Mouse (Mus musculus): ENCODE results near the gene Mlec. TPM values are rescaled to one million over a fixed set of nuclear protein-coding genes. Genes with fewer than 3 reads are reported as not detected.
"Not testable (repeated sequence)": the region's sequence is repeated elsewhere in the genome, so short reads cannot be mapped to it uniquely, and the experiment has no call there.

Mlec gene
- polyA plus RNA-seq, 1 experiment from 2014 or later: 56.4 TPM

DNA sequence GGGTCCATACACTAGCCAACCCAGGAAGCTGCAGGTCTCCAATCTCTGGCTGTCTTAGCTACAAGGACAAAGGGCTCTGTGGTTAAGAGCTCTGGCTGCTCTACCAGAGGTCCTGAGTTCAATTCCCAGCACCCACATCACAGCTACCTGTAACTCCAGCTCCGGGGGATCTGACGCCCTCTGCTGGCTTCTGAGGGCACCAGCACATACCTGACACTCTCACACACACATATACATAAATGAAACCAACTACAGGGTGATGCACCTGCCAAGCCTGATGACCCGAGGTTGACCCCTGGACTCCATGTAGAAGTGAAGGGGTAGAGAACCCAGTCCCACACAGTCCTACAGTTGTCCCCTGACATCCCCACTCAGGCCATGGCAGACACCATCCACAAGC is 41.6 kb downstream of the Mlec start:
- H3K27me3 ChIP-seq (ENCODE audit: control insufficient read depth, insufficient read depth, low read length): no peaks in the 10 kb centered on the region
- H3K4me3 ChIP-seq (ENCODE audit: low read depth, low read length): no peak overlapping the region
- H3K36me3 ChIP-seq (ENCODE audit: control insufficient read depth, insufficient read depth, low read length): no peaks in the 10 kb centered on the region; the same call in 1 of the 2 replicates
- WGBS: 82% methylated on average over 3 of the region's 3 CpGs
- no peak overlapping the region for H3K27ac ChIP-seq (ENCODE audit: low read depth, low read length)
- no peaks in the 10 kb centered on the region for H3K4me1 ChIP-seq (replicated peaks; ENCODE audit: control insufficient read depth, insufficient read depth, low read length)
- no peak for ATAC-seq (replicated peaks; ENCODE audit: low FRiP score)
- no peaks in the 10 kb centered on the region for H3K9me3 ChIP-seq (ENCODE audit: control insufficient read depth, low read length)
- no peak for DNase-seq (ENCODE audit: low spot score)
- H3K4me2 ChIP-seq (ENCODE audit: low read depth, low read length, severe bottlenecking): no peak overlapping the region
- H3K9ac ChIP-seq (ENCODE audit: low read length): no peak overlapping the region

DNA sequence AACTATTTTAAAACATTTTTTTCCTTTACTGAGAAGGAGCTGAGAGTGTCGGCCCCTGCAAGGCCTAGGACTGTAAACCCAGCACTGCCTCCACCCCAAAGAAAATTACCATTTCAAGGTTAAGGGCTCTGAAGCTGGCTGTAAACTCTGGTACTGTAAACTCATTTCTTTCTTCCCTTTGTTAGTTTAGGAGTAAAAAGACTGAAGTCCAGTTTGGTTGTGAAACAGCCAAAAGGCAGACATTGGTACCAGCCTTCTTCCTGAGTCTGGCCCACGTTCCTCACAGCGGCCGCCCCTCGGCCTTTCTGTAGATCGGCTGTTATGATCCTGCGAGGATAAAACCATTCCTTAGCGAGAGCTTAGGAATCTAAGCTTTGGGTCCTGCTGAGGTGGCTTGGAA is 43.5 kb downstream of the Mlec start:
- H3K4me3 ChIP-seq (ENCODE audit: low read depth, low read length): no peak overlapping the region
- 96% methylated on average over 8 of the region's 8 CpGs for WGBS
- DNase-seq (ENCODE audit: low spot score) (no peak), ATAC-seq (replicated peaks; ENCODE audit: low FRiP score) (no peak)
- H3K36me3 ChIP-seq (ENCODE audit: control insufficient read depth, insufficient read depth, low read length): no peaks in the 10 kb centered on the region; the same call in 1 of the 2 replicates
- no peak overlapping the region for H3K9ac ChIP-seq (ENCODE audit: low read length)
- no peak overlapping the region for H3K4me2 ChIP-seq (ENCODE audit: low read depth, low read length, severe bottlenecking)
- no peaks in the 10 kb centered on the region for H3K9me3 ChIP-seq (ENCODE audit: control insufficient read depth, low read length)
- no peaks in the 10 kb centered on the region for H3K27me3 ChIP-seq (ENCODE audit: control insufficient read depth, insufficient read depth, low read length)
- peaks cover 2% of the 10 kb centered on the region; the same call in 1 of the 2 replicates for H3K4me1 ChIP-seq (replicated peaks; ENCODE audit: control insufficient read depth, insufficient read depth, low read length)
- no peak overlapping the region for H3K27ac ChIP-seq (ENCODE audit: low read depth, low read length)

DNA sequence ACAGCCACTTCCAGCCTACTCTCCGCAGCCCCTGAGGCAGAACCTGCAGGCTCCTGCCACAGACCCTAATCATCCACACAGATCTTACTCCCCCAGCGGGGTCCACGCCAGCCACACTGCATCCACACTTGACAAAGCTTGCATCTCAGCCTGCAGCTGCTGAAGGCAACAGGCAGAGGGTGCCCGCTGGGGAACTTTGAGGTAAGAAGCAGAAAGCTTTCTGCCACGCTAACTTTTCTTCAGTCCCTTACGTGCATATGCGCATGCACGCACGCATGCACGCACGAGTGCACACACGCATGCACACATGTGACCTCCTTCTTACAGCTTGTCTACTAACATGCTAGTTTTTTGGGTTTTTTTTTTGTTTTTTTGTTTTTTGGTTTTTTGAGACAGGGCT is 44.7 kb downstream of the Mlec start:
- DNase-seq (ENCODE audit: low spot score): no peak
- Histone ChIP-seq H3K27me3 (ENCODE audit: control insufficient read depth, insufficient read depth, low read length) (no peaks in the 10 kb centered on the region), H3K27ac (ENCODE audit: low read depth, low read length) (no peak overlapping the region), H3K4me1 (replicated peaks; ENCODE audit: control insufficient read depth, insufficient read depth, low read length) (peaks cover 2% of the 10 kb centered on the region; the same call in 1 of the 2 replicates), H3K9ac (ENCODE audit: low read length) (no peak overlapping the region), H3K9me3 (ENCODE audit: control insufficient read depth, low read length) (no peaks in the 10 kb centered on the region), H3K4me3 (ENCODE audit: low read depth, low read length) (no peak overlapping the region), H3K36me3 (ENCODE audit: control insufficient read depth, insufficient read depth, low read length) (no peaks in the 10 kb centered on the region; the same call in 1 of the 2 replicates), H3K4me2 (ENCODE audit: low read depth, low read length, severe bottlenecking) (no peak overlapping the region)
- WGBS: 93% methylated on average over 12 of the region's 12 CpGs
- ATAC-seq (replicated peaks; ENCODE audit: low FRiP score): no peak

DNA sequence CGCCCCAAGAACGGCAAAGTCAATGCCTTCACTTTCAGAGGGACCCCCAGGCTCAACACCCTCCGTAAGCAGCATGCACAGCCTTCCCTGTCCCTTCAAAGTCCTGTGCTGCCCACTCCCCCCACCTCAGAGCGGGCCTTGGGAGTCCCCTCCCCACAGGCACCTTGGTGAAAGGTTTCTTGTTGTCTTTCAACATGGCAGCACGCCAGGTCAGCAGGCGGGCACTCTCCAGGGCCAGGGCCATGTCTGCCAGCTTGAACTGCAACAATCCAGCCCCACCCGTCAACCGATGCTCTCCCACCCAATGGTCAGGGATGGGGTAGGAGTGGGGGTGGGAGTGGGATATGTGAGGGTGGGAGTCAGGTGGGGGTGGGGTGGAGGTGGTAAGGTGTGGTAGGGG is 46.8 kb downstream of the Mlec start:
- Histone ChIP-seq H3K27ac (ENCODE audit: low read depth, low read length) (no peak overlapping the region), H3K4me3 (ENCODE audit: low read depth, low read length) (no peak overlapping the region), H3K36me3 (ENCODE audit: control insufficient read depth, insufficient read depth, low read length) (no peaks in the 10 kb centered on the region; the same call in 1 of the 2 replicates), H3K4me1 (replicated peaks; ENCODE audit: control insufficient read depth, insufficient read depth, low read length) (peaks cover 2% of the 10 kb centered on the region; the same call in 1 of the 2 replicates), H3K9ac (ENCODE audit: low read length) (no peak overlapping the region), H3K4me2 (ENCODE audit: low read depth, low read length, severe bottlenecking) (no peak overlapping the region), H3K9me3 (ENCODE audit: control insufficient read depth, low read length) (no peaks in the 10 kb centered on the region), H3K27me3 (ENCODE audit: control insufficient read depth, insufficient read depth, low read length) (no peaks in the 10 kb centered on the region)
- 91% methylated on average over 8 of the region's 8 CpGs for WGBS
- no peak for DNase-seq (ENCODE audit: low spot score)
- no peak for ATAC-seq (replicated peaks; ENCODE audit: low FRiP score)

DNA sequence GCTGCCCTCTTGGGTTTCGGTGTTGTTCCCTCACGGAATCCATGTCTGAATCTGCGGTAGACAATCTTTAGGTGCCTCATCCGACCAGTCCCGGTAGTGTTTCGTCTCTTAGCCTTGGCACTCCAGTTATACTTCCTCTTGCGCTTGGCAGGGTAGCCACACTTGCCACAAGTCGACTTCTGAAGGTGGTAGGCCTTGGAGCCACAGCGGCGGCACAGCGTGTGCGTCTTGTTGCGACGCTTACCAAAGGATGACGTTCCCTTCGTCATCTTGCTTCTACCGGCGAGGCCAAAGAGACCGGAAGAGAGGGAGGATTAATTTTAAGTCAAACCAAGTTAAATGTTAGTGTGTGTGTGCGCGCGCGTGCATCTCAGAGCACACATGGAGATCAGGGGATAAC is 54.7 kb downstream of the Mlec start:
- H3K27me3 ChIP-seq (ENCODE audit: control insufficient read depth, insufficient read depth, low read length); H3K36me3 ChIP-seq (ENCODE audit: control insufficient read depth, insufficient read depth, low read length); ATAC-seq (replicated peaks; ENCODE audit: low FRiP score); H3K9ac ChIP-seq (ENCODE audit: low read length); H3K4me2 ChIP-seq (ENCODE audit: low read depth, low read length, severe bottlenecking); H3K4me3 ChIP-seq (ENCODE audit: low read depth, low read length); DNase-seq (ENCODE audit: low spot score); H3K27ac ChIP-seq (ENCODE audit: low read depth, low read length); H3K9me3 ChIP-seq (ENCODE audit: control insufficient read depth, low read length); H3K4me1 ChIP-seq (replicated peaks; ENCODE audit: control insufficient read depth, insufficient read depth, low read length): not testable (repeated sequence)
- whole genome bisulfite sequencing: 96% methylated on average over 23 of the region's 23 CpGs

DNA sequence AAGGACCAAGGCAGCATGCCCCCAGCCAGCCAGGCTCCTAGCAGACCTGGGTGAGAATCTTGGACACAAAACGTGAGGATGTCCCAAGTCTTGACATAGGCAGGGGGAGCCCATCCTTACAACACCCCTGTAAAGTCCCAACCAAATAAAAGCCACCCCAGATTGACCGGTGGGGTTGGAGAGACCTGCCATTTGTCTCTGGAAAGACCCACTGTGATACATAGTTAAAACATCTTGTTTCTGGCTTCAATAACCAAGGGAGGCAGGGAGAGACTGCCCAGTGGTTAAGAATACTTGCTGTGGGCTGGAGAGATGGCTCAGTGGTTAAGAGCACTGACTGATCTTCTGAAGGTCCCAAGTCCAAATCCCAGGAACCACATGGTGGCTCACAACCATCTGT is 55.7 kb downstream of the Mlec start:
- ATAC-seq (replicated peaks; ENCODE audit: low FRiP score) (no peak), DNase-seq (ENCODE audit: low spot score) (no peak)
- H3K27me3 ChIP-seq (ENCODE audit: control insufficient read depth, insufficient read depth, low read length): no peaks in the 10 kb centered on the region
- H3K4me1 ChIP-seq (replicated peaks; ENCODE audit: control insufficient read depth, insufficient read depth, low read length): no peaks in the 10 kb centered on the region
- H3K4me3 ChIP-seq (ENCODE audit: low read depth, low read length): no peak overlapping the region
- no peak overlapping the region for H3K9ac ChIP-seq (ENCODE audit: low read length)
- WGBS: 76% methylated on average over 2 of the region's 2 CpGs
- peaks cover 2% of the 10 kb centered on the region; the same call in 1 of the 2 replicates for H3K36me3 ChIP-seq (ENCODE audit: control insufficient read depth, insufficient read depth, low read length)
- no peaks in the 10 kb centered on the region for H3K9me3 ChIP-seq (ENCODE audit: control insufficient read depth, low read length)
- H3K27ac ChIP-seq (ENCODE audit: low read depth, low read length): no peak overlapping the region
- no peak overlapping the region for H3K4me2 ChIP-seq (ENCODE audit: low read depth, low read length, severe bottlenecking)

DNA sequence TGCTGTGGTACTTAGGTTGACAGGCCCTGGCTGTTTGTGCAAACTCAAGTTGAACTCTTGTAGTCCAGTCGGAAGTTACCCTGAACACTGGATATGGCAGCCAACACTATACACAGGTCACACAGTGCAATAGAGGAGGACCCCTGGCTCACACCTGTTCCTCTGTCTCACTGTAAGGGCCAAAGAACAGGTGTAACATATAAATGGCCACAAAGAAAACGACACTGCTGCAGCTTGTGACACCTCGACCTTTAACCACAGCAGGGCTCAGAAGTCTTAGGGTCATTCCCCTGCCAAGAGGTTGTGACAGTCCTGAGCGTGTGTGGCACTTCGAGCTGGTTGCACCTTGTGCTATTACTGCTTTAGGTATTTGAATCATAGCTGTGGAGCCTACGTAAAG is 57.5 kb downstream of the Mlec start:
- DNase-seq (ENCODE audit: low spot score): no peak
- Histone ChIP-seq H3K27me3 (ENCODE audit: control insufficient read depth, insufficient read depth, low read length) (no peaks in the 10 kb centered on the region), H3K9me3 (ENCODE audit: control insufficient read depth, low read length) (no peaks in the 10 kb centered on the region), H3K4me2 (ENCODE audit: low read depth, low read length, severe bottlenecking) (no peak overlapping the region), H3K36me3 (ENCODE audit: control insufficient read depth, insufficient read depth, low read length) (peaks cover 11% of the 10 kb centered on the region), H3K4me1 (replicated peaks; ENCODE audit: control insufficient read depth, insufficient read depth, low read length) (no peaks in the 10 kb centered on the region), H3K9ac (ENCODE audit: low read length) (no peak overlapping the region), H3K4me3 (ENCODE audit: low read depth, low read length) (no peak overlapping the region), H3K27ac (ENCODE audit: low read depth, low read length) (no peak overlapping the region)
- ATAC-seq (replicated peaks; ENCODE audit: low FRiP score): no peak
- WGBS: 82% methylated on average over 6 of the region's 6 CpGs

DNA sequence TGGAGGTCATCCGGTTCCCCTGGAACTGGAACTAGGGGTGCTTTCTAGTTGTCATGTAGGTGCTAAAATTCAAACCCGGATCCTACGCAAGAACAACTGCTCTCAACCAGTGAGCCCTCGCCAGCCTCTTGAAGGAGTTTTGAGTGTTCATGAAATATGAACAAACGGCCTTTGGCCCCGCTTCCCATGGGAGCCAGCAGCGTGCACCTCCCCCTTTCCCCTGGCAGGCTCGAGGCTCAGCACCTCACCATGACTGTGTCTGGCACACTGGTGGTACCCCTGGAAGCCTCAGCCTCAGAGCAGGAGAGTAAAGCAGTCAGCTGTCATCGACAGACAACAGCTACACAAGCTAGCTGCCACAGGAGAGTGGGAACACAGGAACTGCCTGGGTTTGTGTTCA is 58.0 kb downstream of the Mlec start:
- no peak for ATAC-seq (replicated peaks; ENCODE audit: low FRiP score)
- no peaks in the 10 kb centered on the region for H3K4me1 ChIP-seq (replicated peaks; ENCODE audit: control insufficient read depth, insufficient read depth, low read length)
- no peak overlapping the region for H3K4me3 ChIP-seq (ENCODE audit: low read depth, low read length)
- H3K27me3 ChIP-seq (ENCODE audit: control insufficient read depth, insufficient read depth, low read length): no peaks in the 10 kb centered on the region
- peaks cover 11% of the 10 kb centered on the region for H3K36me3 ChIP-seq (ENCODE audit: control insufficient read depth, insufficient read depth, low read length)
- no peaks in the 10 kb centered on the region for H3K9me3 ChIP-seq (ENCODE audit: control insufficient read depth, low read length)
- no peak overlapping the region for H3K4me2 ChIP-seq (ENCODE audit: low read depth, low read length, severe bottlenecking)
- no peak overlapping the region for H3K9ac ChIP-seq (ENCODE audit: low read length)
- no peak for DNase-seq (ENCODE audit: low spot score)
- WGBS: 95% methylated on average over 9 of the region's 9 CpGs
- no peak overlapping the region for H3K27ac ChIP-seq (ENCODE audit: low read depth, low read length)

DNA sequence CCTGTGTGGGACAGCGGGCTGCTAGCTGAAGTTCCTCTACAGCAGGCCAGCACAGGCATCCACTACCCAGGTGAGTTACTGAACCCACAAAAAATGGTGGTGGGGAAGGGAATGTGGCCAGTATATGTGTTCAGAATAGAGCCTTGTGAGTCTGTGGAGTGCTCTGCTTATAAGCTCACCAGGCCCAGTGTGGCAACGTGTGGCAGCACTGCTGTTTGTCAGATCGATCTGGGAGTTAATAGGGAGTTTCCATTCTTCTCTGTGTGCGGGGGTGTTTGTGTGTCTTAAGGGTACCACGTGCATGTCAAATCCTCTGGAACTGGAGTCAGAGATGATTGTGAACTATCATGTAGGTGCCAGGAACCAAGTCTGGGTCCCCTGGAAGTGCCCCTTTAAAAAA is 58.4 kb downstream of the Mlec start:
- 91% methylated on average over 5 of the region's 5 CpGs for WGBS
- no peaks in the 10 kb centered on the region for H3K4me1 ChIP-seq (replicated peaks; ENCODE audit: control insufficient read depth, insufficient read depth, low read length)
- H3K36me3 ChIP-seq (ENCODE audit: control insufficient read depth, insufficient read depth, low read length): peaks cover 11% of the 10 kb centered on the region
- no peak overlapping the region for H3K27ac ChIP-seq (ENCODE audit: low read depth, low read length)
- H3K4me3 ChIP-seq (ENCODE audit: low read depth, low read length): no peak overlapping the region
- no peak overlapping the region for H3K4me2 ChIP-seq (ENCODE audit: low read depth, low read length, severe bottlenecking)
- ATAC-seq (replicated peaks; ENCODE audit: low FRiP score): no peak
- no peak overlapping the region for H3K9ac ChIP-seq (ENCODE audit: low read length)
- DNase-seq (ENCODE audit: low spot score): no peak
- no peaks in the 10 kb centered on the region for H3K27me3 ChIP-seq (ENCODE audit: control insufficient read depth, insufficient read depth, low read length)
- no peaks in the 10 kb centered on the region for H3K9me3 ChIP-seq (ENCODE audit: control insufficient read depth, low read length)

Measured in forebrain, embryonic 11.5 days (tissue).